Mouse (Mus musculus): Measurements from ENCODE around the gene Capn9.

Gene Capn9

GRCm38 (mm10) chr8:124575811-124576210 is at the start of gene Capn9:
Capn9 (plus strand) TSS chr8:124576111.
- DNase-seq: no peak

GRCm38 (mm10) chr8:124526261-124526660 is 49.6 kb upstream of the Capn9 start:
- DNase-seq: no peak

- DNase-seq: peak; percentile 88
Measured at GRCm38 (mm10) chr8:124530076-124530475, 45.8 kb upstream of the Capn9 start.

- DNase-seq: peak; percentile 69
Measured at GRCm38 (mm10) chr8:124530556-124530955, 45.4 kb upstream of the Capn9 start.

GRCm38 (mm10) chr8:124530996-124531395 is 44.9 kb upstream of the Capn9 start:
- DNase-seq: no peak

- no peak for DNase-seq
Measured at GRCm38 (mm10) chr8:124532626-124533025, 43.3 kb upstream of the Capn9 start.

- no peak for DNase-seq
Measured at GRCm38 (mm10) chr8:124535451-124535850, 40.5 kb upstream of the Capn9 start.

- no peak for DNase-seq
Measured at GRCm38 (mm10) chr8:124540906-124541305, 35.0 kb upstream of the Capn9 start.

- DNase-seq: peak; percentile 84
Measured at GRCm38 (mm10) chr8:124542001-124542400, 33.9 kb upstream of the Capn9 start.

- no peak for DNase-seq
Measured at GRCm38 (mm10) chr8:124543272-124543671, 32.6 kb upstream of the Capn9 start.

GRCm38 (mm10) chr8:124546371-124546770 is 29.5 kb upstream of the Capn9 start:
- no peak for DNase-seq

GRCm38 (mm10) chr8:124546815-124547214 is 29.1 kb upstream of the Capn9 start:
- no peak for DNase-seq

- DNase-seq: no peak
Measured at GRCm38 (mm10) chr8:124547269-124547668, 28.6 kb upstream of the Capn9 start.

GRCm38 (mm10) chr8:124548187-124548586 is 27.7 kb upstream of the Capn9 start:
- DNase-seq: no peak

- DNase-seq: no peak
Measured at GRCm38 (mm10) chr8:124551011-124551661, 24.8 kb upstream of the Capn9 start.

- no peak for DNase-seq
Measured at GRCm38 (mm10) chr8:124555113-124555750, 20.7 kb upstream of the Capn9 start.

GRCm38 (mm10) chr8:124556164-124556563 is 19.7 kb upstream of the Capn9 start:
- no peak for DNase-seq

GRCm38 (mm10) chr8:124556658-124557057 is 19.3 kb upstream of the Capn9 start:
- DNase-seq: peak; percentile 68

GRCm38 (mm10) chr8:124557476-124557875 is 18.4 kb upstream of the Capn9 start:
- peak; percentile 77 for DNase-seq

- no peak for DNase-seq
Measured at GRCm38 (mm10) chr8:124567126-124567525, 8.8 kb upstream of the Capn9 start.

GRCm38 (mm10) chr8:124567584-124567983 is 8.3 kb upstream of the Capn9 start:
- DNase-seq: no peak

GRCm38 (mm10) chr8:124569100-124569499 is 6.8 kb upstream of the Capn9 start:
- DNase-seq: peak; percentile 56

GRCm38 (mm10) chr8:124569593-124569992 is 6.3 kb upstream of the Capn9 start, which contains the start of gene Agt:
Agt (minus strand) TSS chr8:124569706.
- DNase-seq: peak; percentile 69

- no peak for DNase-seq
Measured at GRCm38 (mm10) chr8:124571732-124572429, 4.0 kb upstream of the Capn9 start.
